Mouse (Mus musculus) liver, adult 2 months (tissue): ENCODE results near the gene Bard1.

Experiments
- CTCF ChIP-seq: fragments of 200-500 bp; IDR thresholded peaks from 2 replicates; pipeline ENCODE4 v1.5.1; 2011; ENCODE audit warnings: low read depth, low read length, control low read depth
- POLR2A ChIP-seq: fragments of 200-500 bp; IDR thresholded peaks from 2 replicates; pipeline ENCODE4 v1.6.1; 2011; ENCODE audit warnings: low read length, control low read depth; ENCODE audit not compliant: insufficient read depth; ENCODE audit errors: extremely low read depth

DNA sequence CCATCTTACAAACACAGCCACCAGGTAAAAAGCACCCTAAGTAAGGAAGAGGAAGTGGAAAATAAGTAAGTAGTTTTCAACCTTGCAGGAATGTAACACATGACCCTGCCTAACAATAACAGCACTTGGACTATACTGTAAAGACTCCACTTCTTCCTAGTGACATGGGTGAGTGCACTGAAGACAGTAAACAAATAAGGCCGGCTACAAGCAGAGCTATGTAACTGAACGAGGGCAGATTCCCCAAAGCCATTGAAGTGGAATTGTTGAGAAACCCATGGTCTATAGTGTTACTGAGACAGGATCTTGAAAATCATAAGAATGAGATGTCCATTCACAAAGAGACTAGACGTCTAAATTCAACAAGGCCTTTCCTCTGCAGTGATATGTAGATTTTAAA, 27.3 kb downstream of the Bard1 start:
- TF ChIP-seq POLR2A (no peak), CTCF (no peak)
